Mouse (Mus musculus) mouse embryonic stem cell (cell line): Measurements from ENCODE around the gene Gpn2.

Experiments used
- in situ Hi-C, 2 experiments: fragments of 300-500 bp; cut with MboI; formaldehyde crosslinking; loops; 1 replicate in 1 of 2; 3 replicates in 1 of 2; pipeline ENCODE4 v1.14.3; 2019 to 2020; ENCODE audit warnings: low sequenced_read_pairs in 2 of 2, low pct_unique_long_range_greater_than_20kb in 1 of 2, mixed read lengths in 1 of 2; ENCODE audit not compliant: unreplicated experiment in 1 of 2

The Gpn2 gene

DNA sequence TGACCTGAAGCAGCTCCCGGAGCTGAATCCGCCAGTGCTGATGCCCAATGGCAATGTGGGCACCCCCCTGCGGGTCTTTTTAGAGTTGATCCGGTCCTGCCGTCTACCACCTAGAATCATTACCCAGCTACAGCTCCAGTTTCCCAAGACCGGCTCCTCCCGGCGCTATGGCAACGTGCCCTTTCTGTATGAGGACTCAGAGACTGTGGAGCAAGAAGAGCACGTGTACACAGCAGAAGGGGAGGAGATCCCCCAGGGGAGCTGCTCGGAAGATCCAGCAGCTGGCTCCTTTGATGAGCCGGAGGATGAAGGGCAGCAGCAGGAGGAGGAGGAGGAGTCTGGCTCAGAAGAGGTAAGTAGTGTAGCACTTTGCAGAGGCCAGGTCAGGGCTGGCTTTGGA, 6.2 kb upstream of the Gpn2 start:
- in situ Hi-C loops: no loop called here

DNA sequence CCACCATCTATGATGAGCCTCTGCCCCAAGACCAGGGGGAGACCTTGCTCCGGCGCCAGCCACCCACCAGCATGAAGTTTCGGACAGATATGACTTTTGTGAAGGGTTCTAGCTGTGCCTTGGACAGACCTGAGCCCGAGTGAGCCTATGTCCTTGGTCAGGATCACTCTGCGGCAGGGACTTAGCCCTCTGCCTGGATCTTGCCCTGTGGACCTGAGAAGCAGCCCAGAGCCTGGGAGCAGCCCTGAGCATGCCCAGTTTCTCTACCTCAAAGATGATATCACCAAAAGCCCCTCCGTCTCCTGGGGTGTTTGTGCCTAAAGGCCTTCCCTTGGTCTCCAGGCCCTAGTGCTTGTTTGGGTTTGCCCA, 488 bp upstream of the Gpn2 start:
- in situ Hi-C loops: no loop called here

DNA sequence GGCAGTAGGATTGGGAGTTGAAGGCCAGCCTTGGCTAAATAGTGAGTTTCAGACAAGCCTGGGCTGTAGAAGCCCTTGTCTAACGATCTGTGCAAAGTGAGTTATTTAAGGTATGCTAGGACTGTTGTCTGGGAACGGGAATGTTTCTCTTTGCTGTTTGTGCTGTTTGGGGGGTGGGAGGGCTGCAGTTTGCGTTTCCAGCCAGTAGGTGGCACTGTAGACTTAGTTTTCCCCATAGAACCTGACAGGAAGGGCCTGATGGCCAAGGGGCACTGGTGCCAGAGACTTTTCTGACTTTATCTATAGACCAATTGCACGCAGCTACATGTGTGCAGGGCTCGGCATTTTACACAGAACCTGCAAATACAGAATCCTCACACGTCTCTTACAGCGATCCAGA, 8.4 kb downstream of the Gpn2 start:
- in situ Hi-C loops: loop anchor here in 1 of 2 experiments (10.0 kb wide), 1 partner anchor 52 kb away; no protein-coding TSS in a partner anchor

DNA sequence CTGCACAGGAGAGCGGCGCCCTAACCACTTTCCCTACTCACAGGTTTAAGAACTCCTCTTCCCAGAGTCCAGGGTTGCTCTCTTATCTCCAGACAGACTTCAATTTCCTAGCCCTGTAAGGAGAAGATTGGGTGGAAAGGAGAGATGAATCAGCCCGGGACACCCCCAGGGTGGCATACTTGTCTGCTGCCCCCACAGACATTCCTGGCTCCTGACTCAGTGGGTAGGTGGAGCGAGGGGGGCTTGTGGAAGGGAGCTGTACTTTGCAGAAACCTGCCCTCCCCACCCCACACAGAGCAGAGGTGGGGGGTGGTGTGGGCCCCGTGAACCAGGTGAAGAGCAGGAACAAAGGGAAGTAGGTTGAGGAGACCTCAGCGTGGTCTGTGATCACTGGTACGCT, 11.4 kb downstream of the Gpn2 start:
- in situ Hi-C loops: loop anchor here (5.0 to 10.0 kb wide), 2 partner anchors 49 to 52 kb away; no protein-coding TSS in a partner anchor

DNA sequence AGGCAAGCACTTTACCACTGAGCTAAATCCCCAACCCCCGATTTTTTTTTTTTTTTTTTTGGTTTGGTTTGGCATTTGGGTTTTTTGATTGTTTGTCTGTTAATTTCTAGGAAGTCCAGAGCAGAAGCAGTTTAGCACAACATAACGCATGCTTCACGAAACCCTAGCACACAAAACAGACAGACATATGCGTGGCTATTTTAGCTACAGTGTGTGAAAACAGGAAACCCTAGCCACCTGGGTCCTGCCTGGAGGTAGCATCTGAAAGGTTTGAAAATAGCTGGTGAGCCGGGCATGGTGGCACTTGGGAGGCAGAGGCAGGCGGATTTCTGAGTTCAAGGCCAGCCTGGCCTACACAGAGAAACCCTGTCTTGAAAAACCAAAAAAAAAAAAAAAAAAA, 11.9 kb downstream of the Gpn2 start:
- in situ Hi-C loops: loop anchor here (5.0 to 10.0 kb wide), 2 partner anchors 49 to 51 kb away; no protein-coding TSS in a partner anchor

DNA sequence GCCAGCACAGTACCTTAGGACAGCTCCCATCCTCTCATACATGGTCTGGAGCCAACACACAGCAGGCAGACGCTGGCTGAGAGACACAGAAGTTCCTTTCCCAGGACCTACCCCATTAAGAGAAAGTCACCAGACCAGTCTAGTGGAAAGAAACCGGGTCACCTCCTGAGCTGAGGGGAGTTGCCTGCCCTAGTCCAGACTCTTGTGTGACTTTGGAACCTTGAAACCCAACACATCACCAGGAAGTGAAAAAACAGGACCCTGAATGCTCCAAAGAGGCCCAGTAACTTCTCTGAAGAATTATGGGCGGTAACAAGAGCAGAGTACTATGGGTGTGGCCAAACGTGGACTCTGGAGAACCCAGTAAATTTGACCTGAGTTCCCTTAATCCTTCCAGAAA, 14.5 kb downstream of the Gpn2 start:
- in situ Hi-C loops: loop anchor here (5.0 to 10.0 kb wide), 2 partner anchors 46 to 49 kb away; no protein-coding TSS in a partner anchor

DNA sequence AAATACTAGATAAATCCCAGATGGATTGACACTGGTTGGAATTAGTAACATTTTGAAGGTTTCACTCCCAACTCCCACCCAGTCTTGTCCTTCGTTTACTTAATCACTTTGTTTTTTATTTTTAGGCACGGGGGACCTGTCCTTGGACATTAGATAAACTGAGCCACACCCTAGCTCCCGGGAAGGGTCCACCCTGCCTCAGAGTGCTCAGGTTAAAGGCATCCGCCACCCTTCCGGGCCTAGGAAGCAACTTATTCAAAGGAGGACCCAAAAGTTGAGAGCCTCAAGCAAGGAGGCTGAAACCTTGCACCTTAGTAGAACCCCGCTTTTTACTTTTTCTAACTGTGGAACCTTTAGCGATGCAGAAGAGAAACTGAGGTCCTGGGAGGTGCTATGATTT, 15.0 kb downstream of the Gpn2 start:
- in situ Hi-C loops: loop anchor here (5.0 to 10.0 kb wide), 2 partner anchors 46 to 48 kb away; no protein-coding TSS in a partner anchor

DNA sequence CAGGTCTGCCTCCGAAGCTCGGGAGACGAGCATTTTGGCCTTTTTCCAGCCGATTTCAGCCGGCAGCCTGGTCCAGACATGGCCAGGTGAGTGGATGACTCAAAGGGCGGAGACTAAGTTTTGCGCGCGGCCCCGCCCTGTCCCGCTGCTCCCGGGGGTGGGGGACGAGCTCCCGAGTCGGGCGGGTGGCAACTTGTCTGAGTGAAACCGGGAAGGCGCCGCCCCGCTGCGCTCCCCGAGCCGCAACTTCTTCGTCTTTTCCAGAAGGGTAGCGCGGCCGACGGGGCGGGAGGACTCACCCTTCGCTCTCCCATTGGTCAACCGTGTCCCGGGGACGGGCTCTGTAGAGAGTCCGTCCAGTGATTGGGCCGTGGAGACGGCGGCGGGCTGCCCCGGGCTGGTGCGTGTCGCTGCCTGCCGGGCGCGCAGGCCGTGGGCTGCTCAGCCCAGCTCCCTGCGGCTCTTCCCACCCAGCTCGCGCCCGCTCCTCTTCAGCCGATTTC, 15.5 kb downstream of the Gpn2 start:
- in situ Hi-C loops: loop anchor here (5.0 to 10.0 kb wide), 2 partner anchors 45 to 48 kb away; no protein-coding TSS in a partner anchor

DNA sequence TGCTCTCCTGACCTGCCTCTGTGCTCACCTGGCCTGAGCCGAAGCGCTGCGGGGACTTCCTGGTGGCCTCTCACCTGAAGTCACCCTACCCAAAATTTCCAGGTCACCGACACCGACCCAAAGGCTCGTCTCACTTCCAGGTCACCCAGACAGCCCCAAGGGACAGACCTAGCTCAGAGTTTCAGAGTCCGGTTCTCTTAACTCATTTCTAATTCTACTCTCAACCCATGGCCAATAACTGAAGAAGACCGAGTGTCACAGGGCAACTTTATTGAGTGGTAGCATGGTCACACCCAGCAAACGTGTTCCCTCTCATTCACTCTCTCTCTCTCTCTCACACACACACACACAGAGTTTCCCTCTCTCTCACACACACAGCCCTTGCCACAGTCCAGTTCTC, 16.1 kb downstream of the Gpn2 start:
- in situ Hi-C loops: no loop called here

DNA sequence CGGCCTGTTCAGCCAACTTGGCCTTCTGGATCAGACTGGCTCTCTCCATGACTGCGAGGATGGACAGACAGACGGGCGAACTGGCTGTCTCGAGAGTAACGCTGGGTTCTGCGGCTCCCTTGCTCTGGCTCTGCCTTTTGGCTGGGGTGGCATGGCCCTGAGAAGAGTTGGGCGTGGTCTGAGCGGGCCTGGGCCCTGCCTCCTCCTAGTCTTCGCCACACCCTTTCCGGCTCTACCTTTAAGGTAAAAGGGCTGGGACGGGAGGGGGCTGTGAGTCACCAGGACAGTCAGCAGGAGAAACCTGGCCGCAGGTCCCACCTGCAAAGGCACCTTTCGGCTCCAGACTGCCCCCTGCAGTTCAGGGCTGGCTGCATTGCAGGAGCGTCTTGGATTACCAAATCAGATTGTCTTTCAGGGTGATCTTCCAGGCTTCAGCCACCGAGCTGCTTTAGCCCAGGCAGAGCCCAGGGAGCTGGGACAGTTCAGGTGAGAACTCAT, 17.6 kb downstream of the Gpn2 start, which contains the start of gene Sfn:
Gene Sfn (minus strand): TSS at position 448 of the 498 bp plus-strand sequence.
- in situ Hi-C loops: no loop called here

DNA sequence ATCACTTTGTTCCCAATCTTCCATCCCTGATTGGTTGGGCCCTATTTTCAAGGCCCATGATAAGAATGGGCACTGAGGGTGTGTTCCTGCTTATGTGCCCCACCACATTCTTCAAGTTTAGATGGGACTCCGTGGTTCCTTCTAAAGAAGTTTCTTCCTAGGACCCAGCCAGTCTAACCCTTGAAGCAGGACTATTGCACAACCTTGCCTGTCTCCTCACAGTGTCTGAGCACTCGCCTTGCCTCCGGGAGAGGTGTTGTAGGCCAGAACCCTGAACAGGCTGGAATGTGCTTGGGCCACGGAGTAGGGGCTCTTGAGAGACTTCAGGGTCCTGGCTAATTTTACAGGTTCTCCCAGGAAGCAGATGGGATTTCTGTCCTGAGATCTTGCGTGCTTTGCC, 18.9 kb downstream of the Gpn2 start:
- in situ Hi-C loops: no loop called here

DNA sequence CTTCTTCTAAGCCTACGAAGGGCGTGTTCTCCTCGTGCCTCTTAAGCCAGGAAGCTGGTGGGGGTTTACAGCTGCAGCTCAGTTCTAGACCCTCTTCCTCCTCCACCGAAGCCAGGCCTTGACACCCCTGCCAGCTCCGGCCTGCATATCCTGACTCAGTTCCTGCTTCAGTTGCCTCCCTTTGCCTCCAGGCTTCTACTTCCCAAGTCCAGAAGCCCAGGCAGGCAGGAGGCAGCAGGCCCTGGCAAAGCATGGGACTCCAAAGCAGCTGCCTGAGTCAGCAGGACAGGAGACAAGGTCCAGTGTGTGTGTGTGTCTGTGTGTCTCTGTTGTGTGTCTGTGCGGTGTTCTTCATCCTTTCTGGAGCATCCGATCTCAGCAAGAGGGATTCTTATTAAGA, 20.0 kb downstream of the Gpn2 start:
- in situ Hi-C loops: no loop called here

DNA sequence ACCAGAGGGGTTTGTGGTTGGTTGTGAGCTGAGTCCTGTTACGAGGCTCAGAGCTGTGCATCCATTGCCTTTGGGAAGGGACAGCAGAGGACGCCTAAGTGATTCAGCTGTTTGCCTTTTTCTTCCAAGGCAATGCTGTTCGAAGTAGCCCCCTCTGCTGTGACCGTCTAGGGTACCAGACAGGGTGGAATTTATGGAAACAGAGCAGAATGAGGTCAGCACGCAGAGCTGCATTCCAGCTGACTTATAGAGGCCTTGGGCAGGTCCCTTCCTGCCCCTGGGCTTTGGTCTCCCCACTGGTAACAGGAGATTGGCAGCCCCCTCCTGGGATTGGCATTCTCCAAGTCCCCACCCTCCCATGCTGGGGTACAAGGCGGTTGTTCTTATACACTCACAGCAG, 20.7 kb downstream of the Gpn2 start:
- in situ Hi-C loops: no loop called here

DNA sequence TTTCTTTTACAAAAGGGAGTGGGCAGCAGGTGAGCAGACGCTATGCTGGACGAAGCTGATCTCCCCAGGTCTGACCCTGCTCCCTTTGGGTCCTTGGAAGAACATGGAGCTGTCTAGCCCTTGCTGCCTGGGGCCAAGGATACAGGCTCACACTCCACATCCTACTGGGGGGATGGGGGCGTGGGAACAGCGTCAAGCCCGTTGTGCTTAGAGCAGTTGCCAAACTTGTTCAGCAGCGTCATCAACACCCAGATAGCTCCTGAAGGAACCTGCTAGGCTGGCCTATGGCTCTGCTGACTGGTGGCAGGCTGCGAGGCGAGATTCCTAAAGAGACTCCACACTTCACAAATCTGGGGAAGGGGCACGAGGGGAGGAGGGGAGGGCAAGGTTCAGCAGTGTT, 21.2 kb downstream of the Gpn2 start:
- in situ Hi-C loops: no loop called here

DNA sequence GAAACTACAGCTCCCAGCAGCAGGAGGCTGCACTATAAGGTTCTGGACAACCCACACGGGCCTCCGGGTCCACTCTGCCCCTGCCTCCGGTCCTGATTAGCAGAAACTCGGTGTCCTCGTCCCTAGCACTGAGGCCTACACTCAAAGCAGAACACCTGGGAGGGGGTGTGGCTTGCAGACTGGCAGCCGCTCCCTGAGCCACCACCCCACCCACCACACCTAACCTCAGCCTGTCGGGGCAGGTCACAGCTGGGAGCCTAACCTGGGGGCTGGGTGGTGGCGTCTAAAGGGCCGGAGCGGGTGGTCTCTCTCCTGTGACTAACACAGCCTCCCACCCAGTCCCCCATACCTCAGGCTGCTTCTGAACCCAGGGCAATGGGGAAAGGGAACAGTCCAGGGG, 23.1 kb downstream of the Gpn2 start:
- in situ Hi-C loops: no loop called here

DNA sequence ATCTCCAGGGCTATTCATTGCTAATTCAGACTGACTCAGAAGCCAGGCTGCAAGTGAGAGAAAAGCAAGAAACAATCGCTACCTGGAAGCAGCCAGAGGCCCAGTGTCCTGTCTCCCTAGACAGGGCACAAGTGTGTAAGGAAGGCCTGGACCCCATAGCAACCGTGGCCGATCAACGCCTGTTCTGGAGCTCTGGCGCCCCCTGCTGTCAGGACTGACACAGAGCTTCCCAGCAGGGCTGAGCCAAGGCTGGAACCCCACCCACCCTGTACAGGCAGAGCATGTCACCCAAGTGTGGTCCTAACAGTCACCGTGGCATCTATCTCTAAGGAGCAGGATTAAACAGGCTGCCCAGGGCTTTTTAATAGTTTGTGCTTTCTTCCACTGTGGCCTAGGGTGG, 25.6 kb downstream of the Gpn2 start:
- in situ Hi-C loops: no loop called here

DNA sequence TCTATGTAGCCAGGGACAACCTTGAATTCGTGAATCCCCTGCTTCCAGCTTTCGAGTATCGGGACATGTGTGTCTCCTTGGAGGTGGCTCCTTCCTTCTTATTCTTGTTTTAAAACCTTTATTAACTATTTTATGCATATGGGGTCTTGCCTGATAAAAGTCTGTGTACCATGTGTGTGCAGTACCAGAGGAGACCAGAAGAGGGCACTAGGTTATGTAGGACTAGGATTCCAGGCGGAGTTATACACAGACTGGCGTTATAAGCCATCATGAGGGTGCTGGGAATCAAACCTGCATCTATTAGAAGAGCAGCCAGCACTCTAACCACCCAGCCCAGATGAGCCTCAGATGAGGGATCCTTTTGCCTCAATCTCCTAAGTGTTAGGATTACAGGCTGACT, 27.7 kb downstream of the Gpn2 start:
- in situ Hi-C loops: no loop called here

DNA sequence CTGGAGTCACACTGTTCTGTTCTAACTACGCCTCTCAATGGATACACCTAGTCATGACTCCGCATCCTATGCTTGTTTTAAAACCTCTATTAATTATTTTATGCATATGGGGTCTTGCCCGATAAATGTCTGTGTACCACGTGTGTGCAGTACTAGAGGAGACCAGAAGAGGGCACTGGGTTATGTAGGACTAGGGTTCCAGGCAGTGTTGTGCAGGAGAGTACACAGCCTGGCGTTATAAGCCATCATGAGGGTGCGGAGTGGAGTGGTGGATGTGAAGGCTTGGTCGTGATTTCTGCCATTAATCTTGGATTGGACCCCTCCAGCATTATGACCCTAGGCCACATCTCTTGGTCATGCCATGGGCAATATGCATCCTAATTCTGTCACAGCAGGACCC, 28.3 kb downstream of the Gpn2 start:
- in situ Hi-C loops: no loop called here

DNA sequence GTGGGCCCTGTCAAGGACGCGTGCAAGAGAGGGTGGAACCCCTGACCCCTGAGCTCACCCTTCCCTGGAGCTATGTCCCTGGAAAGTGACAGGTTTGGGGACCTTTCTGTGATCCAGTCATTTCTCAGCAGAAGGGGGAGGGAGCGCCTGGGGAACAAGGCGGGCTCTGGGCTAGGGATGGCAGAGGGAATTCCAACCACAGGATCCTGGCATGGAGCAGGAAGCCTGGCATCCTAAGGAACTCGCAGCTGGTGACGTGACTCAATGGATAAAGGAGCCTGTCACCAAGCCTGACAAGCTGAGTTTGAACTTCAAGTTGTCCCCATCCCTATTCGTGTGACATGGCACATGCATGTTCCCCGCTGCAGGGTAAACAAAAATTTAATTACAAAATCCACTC, 28.9 kb downstream of the Gpn2 start:
- in situ Hi-C loops: no loop called here

DNA sequence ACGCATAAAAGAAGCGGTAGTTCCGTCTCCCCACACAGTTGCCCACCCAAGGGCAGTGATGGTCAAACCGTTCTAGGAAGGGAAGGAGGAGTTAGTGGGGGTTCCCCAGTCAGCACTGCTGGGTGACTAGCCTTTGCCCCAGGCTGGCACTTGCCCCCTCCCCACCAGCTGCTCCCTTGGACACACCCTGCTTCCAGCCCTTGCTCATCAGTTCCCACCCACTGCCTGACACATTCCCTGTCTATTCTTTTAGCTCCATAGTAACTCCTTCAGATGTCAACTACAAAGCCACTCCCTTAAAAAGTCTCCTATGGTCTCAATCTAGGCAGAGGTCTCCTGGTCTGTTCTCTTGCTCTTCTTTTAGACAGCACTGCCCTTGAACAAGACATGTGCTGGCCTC, 29.7 kb downstream of the Gpn2 start:
- in situ Hi-C loops: no loop called here
